Mouse (Mus musculus): Measurements from ENCODE around the gene Hspa1b.
"Not testable (repeated sequence)": the region's sequence is repeated elsewhere in the genome, so short reads cannot be mapped to it uniquely, and the experiment has no call there.

DNA sequence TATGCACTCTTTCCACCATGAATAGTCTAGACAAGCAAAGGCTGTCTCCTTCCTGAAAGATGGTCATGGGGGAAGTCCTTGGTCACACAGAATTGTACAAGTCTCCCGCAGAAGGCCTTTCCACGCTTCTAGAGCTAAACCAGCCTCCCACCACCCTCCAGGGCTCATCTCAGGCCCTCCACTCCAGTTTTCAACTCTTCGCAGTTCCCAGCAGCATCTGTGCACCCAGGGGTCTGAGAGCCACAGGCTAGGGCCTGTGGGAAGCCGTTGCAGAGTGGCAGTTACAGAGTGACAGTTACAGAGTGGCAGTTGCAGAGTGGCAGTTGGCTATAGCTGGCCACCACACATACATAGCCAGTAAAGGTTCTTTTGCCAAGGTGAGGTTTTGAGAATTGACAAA is 36.9 kb upstream of the Hspa1b start:
- TF ChIP-seq GATA1 (IDR thresholded peaks at IDR 0.05; ENCODE audit: borderline replicate concordance, low read length); FLI1 (IDR thresholded peaks at IDR 0.05; ENCODE audit: low read length): not testable (repeated sequence)

Measured in megakaryocyte, embryonic 14.5 days (primary cell).